Mouse (Mus musculus): Measurements from ENCODE around the gene Smurf1. TPM values are rescaled to one million over a fixed set of nuclear protein-coding genes. Genes with fewer than 3 reads are reported as not detected.

The Smurf1 gene
- polyA plus RNA-seq, 1 experiment from 2014 or later, result 3.5 TPM

GRCm38 (mm10) chr5:144872326-144872725 is 93.3 kb downstream of the Smurf1 start:
- 76% methylated on average over 5 of the region's 5 CpGs for WGBS
- H3K9me3 ChIP-seq (ENCODE audit: control insufficient read depth, low read length), result no peaks in the 10 kb centered on the region
- no peak overlapping the region for H3K27ac ChIP-seq (ENCODE audit: low read length)
- H3K4me2 ChIP-seq (ENCODE audit: low read depth, low read length), result no peak overlapping the region
- no peaks in the 10 kb centered on the region for H3K36me3 ChIP-seq (ENCODE audit: control insufficient read depth, insufficient read depth, low read length)
- H3K9ac ChIP-seq (ENCODE audit: low read depth, low read length), result no peak overlapping the region
- H3K27me3 ChIP-seq (replicated peaks; ENCODE audit: control insufficient read depth, insufficient read depth, low read length), result no peaks in the 10 kb centered on the region
- H3K4me1 ChIP-seq (ENCODE audit: control insufficient read depth, insufficient read depth, low read length), result no peaks in the 10 kb centered on the region
- ATAC-seq, result no peak
- no peak overlapping the region for H3K4me3 ChIP-seq (ENCODE audit: low read length)

- WGBS, result 92% methylated on average over 1 of the region's 1 CpGs
- Histone ChIP-seq H3K27me3 (replicated peaks; ENCODE audit: control insufficient read depth, insufficient read depth, low read length) (no peaks in the 10 kb centered on the region), H3K4me3 (ENCODE audit: low read length) (no peak overlapping the region), H3K4me1 (ENCODE audit: control insufficient read depth, insufficient read depth, low read length) (no peaks in the 10 kb centered on the region), H3K27ac (ENCODE audit: low read length) (no peak overlapping the region), H3K9me3 (ENCODE audit: control insufficient read depth, low read length) (no peaks in the 10 kb centered on the region), H3K4me2 (ENCODE audit: low read depth, low read length) (no peak overlapping the region), H3K36me3 (ENCODE audit: control insufficient read depth, insufficient read depth, low read length) (no peaks in the 10 kb centered on the region), H3K9ac (ENCODE audit: low read depth, low read length) (no peak overlapping the region)
- no peak for ATAC-seq
Observed at GRCm38 (mm10) chr5:144871775-144872174, 93.9 kb downstream of the Smurf1 start.

GRCm38 (mm10) chr5:144870782-144871181 is 94.9 kb downstream of the Smurf1 start:
- WGBS, result 74% methylated on average over 7 of the region's 7 CpGs
- Histone ChIP-seq H3K4me3 (ENCODE audit: low read length) (no peak overlapping the region), H3K4me2 (ENCODE audit: low read depth, low read length) (no peak overlapping the region), H3K27ac (ENCODE audit: low read length) (0 out of 2 replicates have a peak overlapping the region, but pooled peaks have one; percentile 15), H3K9me3 (ENCODE audit: control insufficient read depth, low read length) (no peaks in the 10 kb centered on the region), H3K9ac (ENCODE audit: low read depth, low read length) (no peak overlapping the region), H3K27me3 (replicated peaks; ENCODE audit: control insufficient read depth, insufficient read depth, low read length) (no peaks in the 10 kb centered on the region), H3K4me1 (ENCODE audit: control insufficient read depth, insufficient read depth, low read length) (no peaks in the 10 kb centered on the region), H3K36me3 (ENCODE audit: control insufficient read depth, insufficient read depth, low read length) (no peaks in the 10 kb centered on the region)
- no peak for ATAC-seq

GRCm38 (mm10) chr5:144869466-144869865 is 96.2 kb downstream of the Smurf1 start:
- H3K4me2 ChIP-seq (ENCODE audit: low read depth, low read length), result no peak overlapping the region
- no peak for ATAC-seq
- 66% methylated on average over 7 of the region's 7 CpGs for WGBS
- no peak overlapping the region for H3K9ac ChIP-seq (ENCODE audit: low read depth, low read length)
- no peaks in the 10 kb centered on the region for H3K36me3 ChIP-seq (ENCODE audit: control insufficient read depth, insufficient read depth, low read length)
- H3K4me1 ChIP-seq (ENCODE audit: control insufficient read depth, insufficient read depth, low read length), result no peaks in the 10 kb centered on the region
- no peaks in the 10 kb centered on the region for H3K9me3 ChIP-seq (ENCODE audit: control insufficient read depth, low read length)
- no peak overlapping the region for H3K27ac ChIP-seq (ENCODE audit: low read length)
- no peaks in the 10 kb centered on the region for H3K27me3 ChIP-seq (replicated peaks; ENCODE audit: control insufficient read depth, insufficient read depth, low read length)
- no peak overlapping the region for H3K4me3 ChIP-seq (ENCODE audit: low read length)

- Histone ChIP-seq H3K27ac (ENCODE audit: low read length) (no peak overlapping the region), H3K9ac (ENCODE audit: low read depth, low read length) (no peak overlapping the region), H3K4me1 (ENCODE audit: control insufficient read depth, insufficient read depth, low read length) (no peaks in the 10 kb centered on the region), H3K4me3 (ENCODE audit: low read length) (no peak overlapping the region), H3K36me3 (ENCODE audit: control insufficient read depth, insufficient read depth, low read length) (no peaks in the 10 kb centered on the region), H3K9me3 (ENCODE audit: control insufficient read depth, low read length) (no peaks in the 10 kb centered on the region), H3K27me3 (replicated peaks; ENCODE audit: control insufficient read depth, insufficient read depth, low read length) (no peaks in the 10 kb centered on the region), H3K4me2 (ENCODE audit: low read depth, low read length) (no peak overlapping the region)
- ATAC-seq, result no peak
- 79% methylated on average over 8 of the region's 8 CpGs for WGBS
Observed at GRCm38 (mm10) chr5:144866923-144867322, 98.7 kb downstream of the Smurf1 start.

- H3K4me3 ChIP-seq (ENCODE audit: low read length), result no peak overlapping the region
- H3K9ac ChIP-seq (ENCODE audit: low read depth, low read length), result no peak overlapping the region
- WGBS, result 97% methylated on average over 8 of the region's 8 CpGs
- no peak for ATAC-seq
- no peak overlapping the region for H3K27ac ChIP-seq (ENCODE audit: low read length)
- H3K4me1 ChIP-seq (ENCODE audit: control insufficient read depth, insufficient read depth, low read length), result no peaks in the 10 kb centered on the region
- peaks cover 40% of the 10 kb centered on the region for H3K36me3 ChIP-seq (ENCODE audit: control insufficient read depth, insufficient read depth, low read length)
- H3K27me3 ChIP-seq (replicated peaks; ENCODE audit: control insufficient read depth, insufficient read depth, low read length), result no peaks in the 10 kb centered on the region
- no peak overlapping the region for H3K4me2 ChIP-seq (ENCODE audit: low read depth, low read length)
- peaks cover 13% of the 10 kb centered on the region for H3K9me3 ChIP-seq (ENCODE audit: control insufficient read depth, low read length)
Observed at GRCm38 (mm10) chr5:144860913-144861312, 104.7 kb downstream of the Smurf1 start.

GRCm38 (mm10) chr5:144859284-144859683 is 106.4 kb downstream of the Smurf1 start:
- Histone ChIP-seq H3K9me3 (ENCODE audit: control insufficient read depth, low read length) (peaks cover 13% of the 10 kb centered on the region), H3K27ac (ENCODE audit: low read length) (no peak overlapping the region), H3K4me3 (ENCODE audit: low read length) (no peak overlapping the region), H3K27me3 (replicated peaks; ENCODE audit: control insufficient read depth, insufficient read depth, low read length) (no peaks in the 10 kb centered on the region), H3K9ac (ENCODE audit: low read depth, low read length) (no peak overlapping the region), H3K4me2 (ENCODE audit: low read depth, low read length) (no peak overlapping the region), H3K36me3 (ENCODE audit: control insufficient read depth, insufficient read depth, low read length) (peaks cover 43% of the 10 kb centered on the region), H3K4me1 (ENCODE audit: control insufficient read depth, insufficient read depth, low read length) (no peaks in the 10 kb centered on the region)
- ATAC-seq, result no peak
- WGBS, result 90% methylated on average over 9 of the region's 9 CpGs

GRCm38 (mm10) chr5:144858527-144858926 is 107.1 kb downstream of the Smurf1 start:
- Histone ChIP-seq H3K36me3 (ENCODE audit: control insufficient read depth, insufficient read depth, low read length) (peaks cover 46% of the 10 kb centered on the region), H3K4me1 (ENCODE audit: control insufficient read depth, insufficient read depth, low read length) (no peaks in the 10 kb centered on the region), H3K27me3 (replicated peaks; ENCODE audit: control insufficient read depth, insufficient read depth, low read length) (no peaks in the 10 kb centered on the region), H3K4me2 (ENCODE audit: low read depth, low read length) (no peak overlapping the region), H3K27ac (ENCODE audit: low read length) (no peak overlapping the region), H3K4me3 (ENCODE audit: low read length) (no peak overlapping the region), H3K9ac (ENCODE audit: low read depth, low read length) (no peak overlapping the region), H3K9me3 (ENCODE audit: control insufficient read depth, low read length) (peaks cover 13% of the 10 kb centered on the region)
- ATAC-seq, result no peak
- 94% methylated on average over 15 of the region's 15 CpGs for WGBS

GRCm38 (mm10) chr5:144855936-144856335 is 109.7 kb downstream of the Smurf1 start:
- Histone ChIP-seq H3K9me3 (ENCODE audit: control insufficient read depth, low read length) (peaks cover 10% of the 10 kb centered on the region), H3K4me2 (ENCODE audit: low read depth, low read length) (no peak overlapping the region), H3K9ac (ENCODE audit: low read depth, low read length) (no peak overlapping the region), H3K36me3 (ENCODE audit: control insufficient read depth, insufficient read depth, low read length) (peaks cover 58% of the 10 kb centered on the region), H3K4me1 (ENCODE audit: control insufficient read depth, insufficient read depth, low read length) (no peaks in the 10 kb centered on the region), H3K27me3 (replicated peaks; ENCODE audit: control insufficient read depth, insufficient read depth, low read length) (no peaks in the 10 kb centered on the region), H3K27ac (ENCODE audit: low read length) (no peak overlapping the region), H3K4me3 (ENCODE audit: low read length) (no peak overlapping the region)
- no peak for ATAC-seq
- 63% methylated on average over 6 of the region's 6 CpGs for WGBS

- no peak for ATAC-seq
Observed at GRCm38 (mm10) chr5:144853931-144854330, 111.7 kb downstream of the Smurf1 start.

More at GRCm38 (mm10) chr5:144853931-144854330, 111.7 kb downstream of the Smurf1 start:
- no peaks in the 10 kb centered on the region for H3K4me1 ChIP-seq (ENCODE audit: control insufficient read depth, insufficient read depth, low read length)
- no peaks in the 10 kb centered on the region for H3K9me3 ChIP-seq (ENCODE audit: control insufficient read depth, low read length)
- no peak overlapping the region for H3K9ac ChIP-seq (ENCODE audit: low read depth, low read length)
- H3K4me3 ChIP-seq (ENCODE audit: low read length), result no peak overlapping the region
- no peak overlapping the region for H3K4me2 ChIP-seq (ENCODE audit: low read depth, low read length)
- WGBS, result 87% methylated on average over 5 of the region's 5 CpGs
- H3K27me3 ChIP-seq (replicated peaks; ENCODE audit: control insufficient read depth, insufficient read depth, low read length), result no peaks in the 10 kb centered on the region
- no peak overlapping the region for H3K27ac ChIP-seq (ENCODE audit: low read length)
- H3K36me3 ChIP-seq (ENCODE audit: control insufficient read depth, insufficient read depth, low read length), result peaks cover 51% of the 10 kb centered on the region
